Mouse (Mus musculus): ENCODE data around the gene Upp2.

- TF ChIP-seq CTCF (IDR thresholded peaks at IDR 0.05; ENCODE audit: low read depth) (0 out of 2 replicates have a peak, but pooled peaks have one; percentile 21), EP300 (IDR thresholded peaks at IDR 0.05; ENCODE audit: low read depth) (no peak)
Observed at GRCm38 (mm10) chr2:58829981-58830742, 263.1 kb downstream of the Upp2 start.

Measured in liver, postnatal 0 days (tissue).